Mouse (Mus musculus): Measurements from ENCODE around the gene Flot2.

DNA sequence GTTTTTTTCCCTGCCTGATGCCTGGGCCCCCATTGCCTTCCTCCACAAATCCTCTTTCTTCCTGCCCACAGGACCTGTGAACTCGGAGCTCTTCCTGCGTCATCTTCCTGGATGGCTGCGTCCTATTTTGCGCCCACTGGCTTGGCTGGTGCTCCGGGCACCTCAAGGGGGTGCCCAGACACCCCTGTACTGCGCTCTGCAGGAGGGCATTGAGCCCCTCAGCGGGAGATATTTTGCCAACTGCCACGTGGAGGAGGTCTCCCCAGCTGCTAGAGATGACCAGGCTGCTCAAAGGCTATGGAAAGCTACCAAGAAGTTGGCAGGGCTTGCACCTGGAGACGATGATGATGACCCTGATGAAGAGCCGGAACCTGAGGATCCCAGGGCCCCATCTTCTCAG, 940 bp upstream of the Flot2 start:
- TF ChIP-seq CTCF (IDR thresholded peaks at IDR 0.05; ENCODE audit: low read depth) (no peak), EP300 (IDR thresholded peaks at IDR 0.05; ENCODE audit: low read depth) (no peak)

Measured in heart, postnatal 0 days (tissue).